Mouse (Mus musculus): Measurements from ENCODE around the gene Olfr818.
"Not testable (repeated sequence)": the region's sequence is repeated elsewhere in the genome, so short reads cannot be mapped to it uniquely, and the experiment has no call there.

Gene Olfr818

DNA sequence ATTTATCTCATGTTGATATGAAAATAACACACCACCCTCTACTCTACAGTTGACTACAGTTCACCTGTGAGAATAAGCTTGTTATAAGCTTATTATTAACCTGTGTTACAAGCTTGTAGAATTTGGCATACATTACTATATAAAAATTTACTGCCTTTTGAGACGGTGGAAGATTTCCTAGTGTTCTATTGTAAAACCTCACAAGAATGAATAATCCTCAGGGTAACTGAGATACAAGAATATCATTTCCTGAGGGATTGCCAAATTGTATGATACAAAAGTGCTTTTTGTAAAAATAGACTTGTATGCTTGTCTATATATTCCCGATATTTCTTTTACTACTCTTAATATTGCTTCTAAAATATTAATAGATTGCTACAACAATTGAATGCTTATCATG is at the start of gene Olfr818:
TSS of gene Olfr818 (minus strand) at position 101 of the 400 bp plus-strand sequence.
- DNase-seq (ENCODE audit: low spot score in 2 of 2), result no peak

DNA sequence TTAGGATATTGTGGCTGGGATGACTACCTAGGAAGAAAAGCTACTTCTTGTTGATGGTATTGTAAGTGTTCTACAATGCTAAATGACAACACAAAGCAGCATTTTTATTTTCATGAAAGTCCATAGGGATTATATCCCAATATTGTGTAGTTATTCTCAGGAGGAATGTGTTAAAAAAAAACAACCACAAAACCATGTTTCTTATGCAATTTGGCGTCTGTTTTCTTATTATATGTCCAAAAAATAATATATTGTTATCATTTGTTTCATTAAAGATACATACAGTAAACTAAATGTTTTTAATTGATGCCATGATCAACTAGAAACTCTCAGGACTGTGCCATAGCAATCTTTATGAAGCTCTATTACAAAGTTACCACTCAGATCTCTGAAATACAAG is 36.1 kb upstream of the Olfr818 start, which contains the start of gene Gm10310:
TSS of gene Gm10310 (minus strand) at position 101 of the 400 bp plus-strand sequence.
- DNase-seq (ENCODE audit: low spot score in 2 of 2), result not testable (repeated sequence)

DNA sequence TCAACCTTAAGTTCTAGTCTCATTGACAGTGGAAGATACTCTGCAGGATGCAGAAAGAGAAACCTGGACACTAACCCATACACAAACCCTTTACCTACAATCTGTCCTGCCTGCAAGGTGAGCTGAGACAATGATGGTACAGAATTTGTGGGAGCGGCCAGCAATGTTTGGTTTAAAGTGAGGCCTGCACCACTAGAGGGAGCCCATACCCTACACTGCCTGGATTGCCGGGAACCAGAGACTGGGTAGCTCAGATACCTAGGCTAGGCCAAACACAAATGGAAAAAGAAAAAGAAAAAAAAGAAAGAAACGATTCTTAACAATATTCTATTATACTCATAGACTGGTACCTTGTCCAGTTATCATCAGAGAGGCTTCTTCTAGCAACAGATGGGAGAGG is 33.0 kb upstream of the Olfr818 start:
- not testable (repeated sequence) for DNase-seq (ENCODE audit: low spot score in 2 of 2)

DNA sequence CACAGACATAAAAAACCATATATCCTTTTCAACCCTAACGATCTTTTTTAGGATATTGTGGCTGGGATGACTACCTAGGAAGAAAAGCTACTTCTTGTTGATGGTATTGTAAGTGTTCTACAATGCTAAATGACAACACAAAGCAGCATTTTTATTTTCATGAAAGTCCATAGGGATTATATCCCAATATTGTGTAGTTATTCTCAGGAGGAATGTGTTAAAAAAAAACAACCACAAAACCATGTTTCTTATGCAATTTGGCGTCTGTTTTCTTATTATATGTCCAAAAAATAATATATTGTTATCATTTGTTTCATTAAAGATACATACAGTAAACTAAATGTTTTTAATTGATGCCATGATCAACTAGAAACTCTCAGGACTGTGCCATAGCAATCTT is 27.1 kb upstream of the Olfr818 start, which contains the start of gene Olfr247:
TSS of gene Olfr247 (minus strand) at position 101 of the 400 bp plus-strand sequence.
- DNase-seq (ENCODE audit: low spot score in 2 of 2), result not testable (repeated sequence)

DNA sequence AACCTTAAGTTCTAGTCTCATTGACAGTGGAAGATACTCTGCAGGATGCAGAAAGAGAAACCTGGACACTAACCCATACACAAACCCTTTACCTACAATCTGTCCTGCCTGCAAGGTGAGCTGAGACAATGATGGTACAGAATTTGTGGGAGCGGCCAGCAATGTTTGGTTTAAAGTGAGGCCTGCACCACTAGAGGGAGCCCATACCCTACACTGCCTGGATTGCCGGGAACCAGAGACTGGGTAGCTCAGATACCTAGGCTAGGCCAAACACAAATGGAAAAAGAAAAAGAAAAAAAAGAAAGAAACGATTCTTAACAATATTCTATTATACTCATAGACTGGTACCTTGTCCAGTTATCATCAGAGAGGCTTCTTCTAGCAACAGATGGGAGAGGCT is 24.1 kb upstream of the Olfr818 start:
- not testable (repeated sequence) for DNase-seq (ENCODE audit: low spot score in 2 of 2)

DNA sequence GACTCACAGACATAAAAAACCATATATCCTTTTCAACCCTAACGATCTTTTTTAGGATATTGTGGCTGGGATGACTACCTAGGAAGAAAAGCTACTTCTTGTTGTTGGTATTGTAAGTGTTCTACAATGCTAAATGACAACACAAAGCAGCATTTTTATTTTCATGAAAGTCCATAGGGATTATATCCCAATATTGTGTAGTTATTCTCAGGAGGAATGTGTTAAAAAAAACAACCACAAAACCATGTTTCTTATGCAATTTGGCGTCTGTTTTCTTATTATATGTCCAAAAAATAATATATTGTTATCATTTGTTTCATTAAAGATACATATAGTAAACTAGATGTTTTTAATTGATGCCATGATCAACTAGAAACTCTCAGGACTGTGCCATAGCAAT is 18.3 kb upstream of the Olfr818 start, which contains the start of gene Olfr819:
TSS of gene Olfr819 (minus strand) at position 101 of the 400 bp plus-strand sequence.
- not testable (repeated sequence) for DNase-seq (ENCODE audit: low spot score in 2 of 2)

DNA sequence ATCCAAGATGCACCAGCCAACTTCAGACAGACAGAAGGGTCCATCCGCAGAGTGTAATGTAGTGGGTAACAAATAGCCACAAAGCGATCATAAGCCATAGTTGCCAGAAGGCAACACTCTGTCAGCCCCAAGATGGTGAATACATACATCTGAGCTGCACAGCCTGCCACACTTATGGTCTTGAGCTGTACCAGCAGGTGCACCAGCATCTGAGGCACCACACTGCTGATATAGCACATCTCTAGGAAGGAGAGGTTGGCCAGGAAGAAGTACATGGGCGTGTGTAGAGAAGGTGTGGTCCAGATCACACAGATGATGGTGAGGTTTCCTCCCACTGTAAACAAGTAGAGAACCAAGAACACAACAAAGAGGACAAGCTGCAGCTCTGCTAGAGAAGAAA is 17.3 kb upstream of the Olfr818 start:
- DNase-seq (ENCODE audit: low spot score in 2 of 2), result not testable (repeated sequence)

DNA sequence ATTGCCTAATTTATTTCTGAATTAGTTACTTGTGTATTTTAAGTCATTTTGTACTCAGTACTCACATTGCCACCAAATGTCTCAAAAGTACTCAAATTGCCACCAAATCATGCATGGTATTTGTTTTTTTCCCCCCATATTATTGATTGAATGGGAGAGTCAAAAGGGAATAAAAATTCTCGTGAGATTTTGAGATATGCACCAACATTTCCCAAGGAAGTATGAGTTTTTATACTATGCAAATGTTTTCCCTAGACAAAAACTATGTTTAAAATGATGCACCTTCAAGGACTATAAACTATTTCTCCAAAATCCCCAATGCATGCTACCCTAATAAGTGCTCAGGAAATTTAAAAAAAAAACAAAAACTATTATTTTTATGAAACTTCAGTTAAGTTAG is 33.4 kb downstream of the Olfr818 start, which contains the start of gene Olfr816:
TSS of gene Olfr816 (minus strand) at position 101 of the 400 bp plus-strand sequence.
- DNase-seq (ENCODE audit: low spot score in 2 of 2), result no peak

DNA sequence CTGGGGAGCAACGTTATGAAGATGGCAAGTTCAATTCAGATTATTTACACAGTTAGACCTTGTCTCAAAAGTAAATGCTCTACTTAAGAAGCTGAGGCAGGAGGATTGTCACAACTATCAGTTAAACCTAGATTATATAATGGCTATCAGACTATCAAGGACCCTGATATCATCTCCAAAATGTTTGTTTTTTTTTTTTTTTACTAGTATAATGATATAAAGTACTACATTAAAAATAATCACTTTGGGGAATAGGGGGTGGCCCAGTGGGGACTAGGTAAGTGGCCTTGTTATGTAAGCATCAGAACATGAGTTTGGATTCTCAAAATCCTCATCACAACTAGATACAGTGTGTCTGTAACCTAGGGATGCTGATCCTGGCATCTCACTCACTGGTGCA is 43.1 kb downstream of the Olfr818 start, which contains the start of gene Olfr815:
TSS of gene Olfr815 (minus strand) at position 101 of the 400 bp plus-strand sequence.
- DNase-seq (ENCODE audit: low spot score in 2 of 2), result not testable (repeated sequence)

Data from right cerebral cortex, postnatal 36 days (tissue).